Mouse (Mus musculus) ES-E14 (cell line): ENCODE measurements at regions not wholly inside any gene's neighbourhood (a gene's known extent, or its start where the extent isn't known, plus 50 kb on each side); places are given as distances from the start of the nearest gene placed in this dataset.
"Not testable (repeated sequence)": the region's sequence is repeated elsewhere in the genome, so short reads cannot be mapped to it uniquely, and the experiment has no call there.

Source experiments
- DNase-seq: peaks from one replicate; pipeline ENCODE4 v3.0.0-alpha.2; 2013; ENCODE audit warnings: low read depth, low spot score
- H3K27ac ChIP-seq: 2 replicates; pipeline ENCODE4 v1.5.1; 2012; ENCODE audit warnings: low read depth, mild to moderate bottlenecking, low read length, moderate library complexity, mixed read lengths; ENCODE audit not compliant: poor library complexity, insufficient read depth, severe bottlenecking
- H3K36me3 ChIP-seq: 2 replicates; pipeline ENCODE4 v1.6.1; 2012; ENCODE audit warnings: mild to moderate bottlenecking, low read length, moderate library complexity, mixed read lengths; ENCODE audit not compliant: control insufficient read depth, poor library complexity, insufficient read depth, severe bottlenecking
- H3K4me1 ChIP-seq, 2 experiments: fragments of 150-350 bp in 1 of 2; sonication (generic) in 1 of 2; 2 replicates each; pipeline ENCODE4 v1.6.1; 2012; ENCODE audit warnings: low read length in 2 of 2, mild to moderate bottlenecking in 1 of 2, mixed read lengths in 1 of 2; ENCODE audit not compliant: control insufficient read depth in 2 of 2, insufficient read depth in 2 of 2, poor library complexity in 1 of 2
- H3K4me3 ChIP-seq, 2 experiments: fragments of 150-350 bp in 1 of 2; sonication (generic) in 1 of 2; 2 replicates each; pipeline ENCODE4 v1.5.1; 2012; ENCODE audit warnings: low read length in 2 of 2, low read depth in 1 of 2, mild to moderate bottlenecking in 1 of 2, mixed read lengths in 1 of 2; ENCODE audit not compliant: insufficient read depth in 1 of 2, poor library complexity in 1 of 2, severe bottlenecking in 1 of 2
- H3K9ac ChIP-seq: 2 replicates; pipeline ENCODE4 v1.6.1; 2012; ENCODE audit warnings: low read depth, mild to moderate bottlenecking, low read length, mixed read lengths; ENCODE audit not compliant: poor library complexity, insufficient read depth, severe bottlenecking
- H3K9me3 ChIP-seq: fragments of 150-350 bp; sonication (generic); 2 replicates; pipeline ENCODE4 v1.6.1; 2012; ENCODE audit warnings: low read depth, mild to moderate bottlenecking, low read length; ENCODE audit not compliant: control insufficient read depth, insufficient read depth
- ZC3H11A ChIP-seq: IDR thresholded peaks from 2 replicates; pipeline ENCODE4 v1.6.1; 2012; ENCODE audit warnings: low read depth, mild to moderate bottlenecking, inconsistent platforms, low read length, borderline replicate concordance
- ZNF384 ChIP-seq: IDR thresholded peaks from 2 replicates; pipeline ENCODE4 v1.6.1; 2012; ENCODE audit warnings: low read depth, low read length, inconsistent platforms
- in situ Hi-C, 2 experiments: fragments of 600-800 bp; cut with MboI; formaldehyde crosslinking; loops; one replicate each; pipeline ENCODE4 v1.15.1; 2025; ENCODE audit warnings: low sequenced_read_pairs in 2 of 2, inconsistent platforms in 1 of 2; ENCODE audit not compliant: unreplicated experiment in 2 of 2

DNA sequence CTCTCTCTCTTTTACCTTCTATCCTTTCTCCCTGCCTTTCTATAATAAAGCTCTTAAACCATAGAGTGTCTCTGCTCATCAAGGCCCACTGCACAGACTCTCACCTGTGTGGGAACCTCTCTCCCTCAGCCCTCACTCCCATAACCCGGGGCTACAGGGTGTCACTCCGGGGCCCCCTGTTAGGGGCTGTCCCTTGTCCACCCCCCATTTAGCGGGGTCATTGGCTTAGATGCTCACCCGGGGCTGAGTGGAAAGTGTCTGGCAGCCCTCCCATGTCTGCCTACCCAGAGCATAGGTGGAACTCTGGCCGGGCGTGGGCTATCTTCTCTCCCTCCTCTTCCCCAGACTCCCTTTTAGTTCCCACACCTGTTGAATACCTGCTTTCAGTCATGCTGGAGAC is 116.4 kb downstream of the Zfp993 start:
- H3K9ac ChIP-seq, H3K36me3 ChIP-seq, H3K27ac ChIP-seq, DNase-seq, in situ Hi-C loops, H3K4me3 ChIP-seq, H3K9me3 ChIP-seq, H3K4me1 ChIP-seq: not testable (repeated sequence)

DNA sequence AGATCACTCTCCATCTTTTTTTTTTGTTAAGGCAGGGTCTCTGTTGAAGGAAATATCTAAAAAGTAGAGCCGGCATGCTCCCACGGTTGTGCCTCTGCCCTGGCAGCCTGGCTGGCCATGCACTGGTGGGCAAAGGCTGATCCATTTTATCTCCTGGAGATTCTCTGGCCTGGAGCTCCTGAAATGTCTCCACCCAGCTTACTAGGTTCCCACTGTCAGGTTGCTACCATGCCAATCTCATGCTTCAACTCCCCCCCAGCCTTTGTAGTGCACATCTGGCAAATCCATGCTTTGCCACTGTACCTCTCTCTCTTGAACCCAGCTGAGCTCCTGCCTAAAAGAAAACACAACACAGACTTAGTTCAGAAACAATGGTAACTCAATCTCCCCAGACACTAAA is 129.0 kb downstream of the Zfp993 start:
- H3K9ac ChIP-seq, H3K4me3 ChIP-seq, H3K9me3 ChIP-seq, H3K27ac ChIP-seq, H3K4me1 ChIP-seq, DNase-seq, H3K36me3 ChIP-seq, in situ Hi-C loops: not testable (repeated sequence)

DNA sequence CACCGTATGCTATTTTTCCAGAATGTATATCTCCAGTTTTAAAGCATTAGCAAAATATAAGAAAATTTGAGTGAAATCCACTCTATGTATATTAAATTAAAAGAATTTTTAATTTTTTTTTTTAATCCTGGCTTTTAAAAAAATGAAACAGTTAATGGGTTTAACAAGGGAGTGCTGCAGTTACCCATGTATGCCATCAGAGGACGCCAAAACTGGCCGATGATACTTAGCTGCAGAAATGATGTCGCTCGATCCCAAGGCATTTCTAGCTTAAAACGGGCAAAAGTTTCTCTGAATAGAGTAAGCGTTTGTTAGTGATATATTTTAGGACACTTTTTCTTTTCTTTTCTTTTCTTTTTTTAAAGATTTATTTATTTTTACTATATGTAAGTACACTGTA is 129.9 kb downstream of the Zfp993 start:
- H3K4me3 ChIP-seq, H3K9ac ChIP-seq, H3K4me1 ChIP-seq, H3K9me3 ChIP-seq, H3K27ac ChIP-seq, in situ Hi-C loops, H3K36me3 ChIP-seq: not testable (repeated sequence)
- peak; percentile 92 for TF ChIP-seq ZNF384
- TF ChIP-seq ZC3H11A, result peak; percentile 88
- DNase-seq, result peak; percentile 62

DNA sequence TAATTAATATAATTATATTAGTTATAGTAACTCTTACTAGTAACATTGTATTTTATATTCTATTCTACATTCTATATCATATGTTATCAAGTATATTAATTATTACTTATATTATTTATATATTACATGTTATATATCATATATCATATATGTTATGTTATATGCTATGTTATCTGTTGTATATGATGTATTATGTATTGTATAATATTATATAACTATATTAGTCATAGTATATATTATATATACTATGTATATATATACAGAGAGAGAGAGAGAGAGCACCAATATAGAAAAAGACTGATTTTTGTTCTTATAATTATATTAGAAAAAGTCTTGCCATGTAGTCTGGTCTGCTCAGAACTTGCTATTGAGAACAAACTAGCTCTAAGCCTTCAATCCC is 133.0 kb downstream of the Zfp993 start:
- in situ Hi-C loops, H3K4me1 ChIP-seq, H3K9ac ChIP-seq, H3K4me3 ChIP-seq, H3K27ac ChIP-seq, H3K36me3 ChIP-seq, DNase-seq, H3K9me3 ChIP-seq: not testable (repeated sequence)
